Comparison of ENCODE assay signal across 15 mouse cellular contexts in genomic region chr12:12292043-12292618, GRCm38 (mm10). TPM values are rescaled to one million over a fixed set of nuclear protein-coding genes. Genes with fewer than 3 reads are reported as not detected.
DNase-seq lines count a peak whose midpoint lies in the region; ATAC-seq and TF ChIP-seq lines count a peak whose summit lies in the region.
"Had no signal": no experiment of that assay in that cellular context is flagged by ENCODE, and none has a peak within 500 bp of the region (broad histone marks: within the 10 kb centered on the region; RNA-seq: fewer than 3 reads in every experiment).

No protein-coding gene starts in this region.

- no peak for DNase-seq in heart, postnatal 14 days
- no peak for DNase-seq in midbrain, embryonic 10.5 days (ENCODE audit: low spot score)
- no peak for DNase-seq in cerebellum, adult 11 months
- DNase-seq: adrenal gland, postnatal 10 days; cerebellum, postnatal 10 days; liver, postnatal 0 days; thymus, postnatal 14 days had no signal

- H3K9me3 ChIP-seq in heart, embryonic 13.5 days = no peaks in the 10 kb centered on the region
- no peaks in the 10 kb centered on the region for H3K9me3 ChIP-seq in midbrain, embryonic 13.5 days
- no peaks in the 10 kb centered on the region for H3K9me3 ChIP-seq in midbrain, embryonic 10.5 days (replicated peaks)
- H3K9me3 ChIP-seq: forebrain, embryonic 10.5 days; kidney, embryonic 15.5 days; limb, embryonic 13.5 days had no signal

- no peak for TF ChIP-seq POLR2A in olfactory bulb, adult 2 months (IDR thresholded peaks at IDR 0.05; ENCODE audit: insufficient read depth, low read depth, low read length)

- peaks cover 9% of the 10 kb centered on the region; the same call in 1 of the 2 replicates for H3K36me3 ChIP-seq in heart, embryonic 13.5 days
- no peaks in the 10 kb centered on the region for H3K36me3 ChIP-seq in midbrain, embryonic 13.5 days
- H3K36me3 ChIP-seq in midbrain, embryonic 10.5 days = no peaks in the 10 kb centered on the region
- H3K36me3 ChIP-seq: forebrain, embryonic 10.5 days; kidney, embryonic 15.5 days; limb, embryonic 13.5 days had no signal

- no peaks in the 10 kb centered on the region for H3K27me3 ChIP-seq in heart, embryonic 13.5 days (replicated peaks)
- no peaks in the 10 kb centered on the region for H3K27me3 ChIP-seq in midbrain, embryonic 13.5 days
- H3K27me3 ChIP-seq in midbrain, embryonic 10.5 days (ENCODE audit: low read depth, poor library complexity, severe bottlenecking) = no peaks in the 10 kb centered on the region
- H3K27me3 ChIP-seq: kidney, embryonic 15.5 days; limb, embryonic 13.5 days had no signal

- peaks cover 74% of the 10 kb centered on the region for H3K4me1 ChIP-seq in heart, embryonic 13.5 days
- H3K4me1 ChIP-seq in midbrain, embryonic 13.5 days (replicated peaks) = peaks cover 32% of the 10 kb centered on the region
- H3K4me1 ChIP-seq in midbrain, embryonic 10.5 days = peaks cover 13% of the 10 kb centered on the region
- H3K4me1 ChIP-seq in olfactory bulb, adult 2 months (ENCODE audit: control insufficient read depth, insufficient read depth, low read length) = peaks cover 17% of the 10 kb centered on the region

- TF ChIP-seq CTCF in olfactory bulb, adult 2 months (IDR thresholded peaks at IDR 0.05; ENCODE audit: insufficient read depth, low read depth, low read length) = no peak

- intact Hi-C loops in heart, postnatal 14 days (cut with DNase I) = no loop called here

- H3K27ac ChIP-seq in heart, embryonic 13.5 days (replicated peaks) = peak overlapping the region; percentile 58
- peak overlapping the region; percentile 52; the same call in 1 of the 2 replicates for H3K27ac ChIP-seq in midbrain, embryonic 13.5 days
- no peak overlapping the region for H3K27ac ChIP-seq in midbrain, embryonic 10.5 days (replicated peaks)
- H3K27ac ChIP-seq in olfactory bulb, adult 2 months (ENCODE audit: insufficient read depth, low read depth, low read length) = peak overlapping the region; percentile 43
- H3K27ac ChIP-seq: forebrain, embryonic 10.5 days; kidney, embryonic 15.5 days; limb, embryonic 13.5 days had no signal

- 35% methylated on average over 5 of the region's 5 CpGs for WGBS in heart, embryonic 13.5 days
- WGBS in midbrain, embryonic 13.5 days = 34% methylated on average over 5 of the region's 5 CpGs
- 50% methylated on average over 5 of the region's 5 CpGs for WGBS in midbrain, embryonic 10.5 days
- 15% methylated on average over 5 of the region's 5 CpGs for WGBS in olfactory bulb, adult 2 months

- no peak overlapping the region for H3K4me3 ChIP-seq in heart, embryonic 13.5 days
- H3K4me3 ChIP-seq in midbrain, embryonic 13.5 days (replicated peaks) = no peak overlapping the region
- H3K4me3 ChIP-seq in midbrain, embryonic 10.5 days = no peak overlapping the region
- H3K4me3 ChIP-seq in olfactory bulb, adult 2 months (ENCODE audit: insufficient read depth, low read depth, low read length) = no peak overlapping the region
- H3K4me3 ChIP-seq: forebrain, embryonic 10.5 days; kidney, embryonic 15.5 days; limb, embryonic 13.5 days had no signal

- no peak for ATAC-seq in heart, embryonic 13.5 days (ENCODE audit: extremely low read depth, insufficient number of reproducible peaks, low FRiP score, low TSS enrichment)
- ATAC-seq in midbrain, embryonic 13.5 days = no peak
- peak; percentile 20 for ATAC-seq in granulocyte monocyte progenitor cell, adult 5-6 weeks (replicated peaks; ENCODE audit: poor library complexity, severe bottlenecking)
- ATAC-seq: CD4-positive, CD25-positive, alpha-beta regulatory T cell, adult 4 months; liver, postnatal 0 days had no signal

- H3K4me2 ChIP-seq in heart, embryonic 13.5 days = no peak overlapping the region
- no peak overlapping the region for H3K4me2 ChIP-seq in midbrain, embryonic 13.5 days (replicated peaks)
- H3K4me2 ChIP-seq: kidney, embryonic 15.5 days; limb, embryonic 13.5 days had no signal

- peak overlapping the region; percentile 47 for H3K9ac ChIP-seq in heart, embryonic 13.5 days
- H3K9ac ChIP-seq in midbrain, embryonic 13.5 days (replicated peaks) = no peak overlapping the region
- H3K9ac ChIP-seq: kidney, embryonic 15.5 days; limb, embryonic 13.5 days; liver, postnatal 0 days had no signal

RNA-seq across cellular contexts. Expression of gene Fam49a, which starts 30.2 kb away (rescaled TPM):
- 27.8 and 29.0 TPM in 2 replicates for polyA plus RNA-seq in heart, embryonic 13.5 days (2015; fragmentation: Nextera tagmentation; extraction: Ambion mirVana)
- total RNA-seq in heart, postnatal 14 days (2021) = 10 to 100 TPM; 11.7 to 17.2 TPM
- polyA plus RNA-seq in midbrain, embryonic 13.5 days (2015; fragmentation: Nextera tagmentation; extraction: Ambion mirVana) = 27.9 and 28.5 TPM in 2 replicates
- 9.2 and 11.2 TPM in 2 replicates for polyA plus RNA-seq in midbrain, embryonic 10.5 days (2016; fragmentation: Nextera tagmentation; extraction: Ambion mirVana)
- 6.4 and 9.3 TPM in 2 replicates for total RNA-seq in granulocyte monocyte progenitor cell, adult 5-6 weeks (2014; fragmentation: Nextera tagmentation)
- 4.4 and 6.7 TPM in 2 replicates for total RNA-seq in granulocyte monocyte progenitor cell, adult 5-6 weeks (2017)
- not detected in 2 replicates for polyA plus RNA-seq in olfactory bulb, adult 2 months (2012; ENCODE audit: insufficient read depth, insufficient read length, low replicate concordance, missing spikeins)

Comparison
In these comparisons a context has a peak if more than half of its experiments do, and no peak if none do; other contexts are left out.
1. RNA of gene Fam49a, which starts 30.2 kb away (polyA plus RNA-seq): 27.9 to 28.5 TPM in midbrain, embryonic 13.5 days, 27.8 to 29.0 TPM in heart, embryonic 13.5 days and 9.2 to 11.2 TPM in midbrain, embryonic 10.5 days; not detected in olfactory bulb, adult 2 months; every median in the first group is over 10 times any median in the second.